Mouse (Mus musculus): Measurements from ENCODE around the gene Soga1.

Soga1 gene

GRCm38 (mm10) chr2:157039900-157040648, 39.0 kb downstream of the Soga1 start:
- in situ Hi-C loops (cut with MboI, MseI), result no loop called here

- in situ Hi-C loops (cut with MboI, MseI), result no loop called here
Observed at GRCm38 (mm10) chr2:157037303-157037702, 41.8 kb downstream of the Soga1 start.

- in situ Hi-C loops (cut with MboI, MseI), result no loop called here
Observed at GRCm38 (mm10) chr2:157036400-157036799, 42.7 kb downstream of the Soga1 start.

GRCm38 (mm10) chr2:157035371-157035770, 43.7 kb downstream of the Soga1 start:
- in situ Hi-C loops (cut with MboI, MseI), result no loop called here

- in situ Hi-C loops (cut with MboI, MseI), result no loop called here
Observed at GRCm38 (mm10) chr2:157030804-157031203, 48.2 kb downstream of the Soga1 start.

- in situ Hi-C loops (cut with MboI, MseI), result no loop called here
Observed at GRCm38 (mm10) chr2:157028261-157028660, 50.8 kb downstream of the Soga1 start.

GRCm38 (mm10) chr2:157027106-157028008, 51.7 kb downstream of the Soga1 start:
- in situ Hi-C loops (cut with MboI, MseI), result no loop called here

- in situ Hi-C loops (cut with MboI, MseI), result no loop called here
Observed at GRCm38 (mm10) chr2:157021156-157021555, 57.9 kb downstream of the Soga1 start.

- in situ Hi-C loops (cut with MboI, MseI), result loop anchor here (5.0 kb wide), 1 partner anchor 82 kb away; no protein-coding TSS in a partner anchor
Observed at GRCm38 (mm10) chr2:157019228-157019627, 59.8 kb downstream of the Soga1 start.

- in situ Hi-C loops (cut with MboI, MseI), result loop anchor here (5.0 kb wide), 1 partner anchor 79 kb away; no protein-coding TSS in a partner anchor
Observed at GRCm38 (mm10) chr2:157016529-157017270, 62.4 kb downstream of the Soga1 start.

GRCm38 (mm10) chr2:157012341-157012740, 66.7 kb downstream of the Soga1 start:
- in situ Hi-C loops (cut with MboI, MseI), result no loop called here

- in situ Hi-C loops (cut with MboI, MseI), result no loop called here
Observed at GRCm38 (mm10) chr2:157010634-157011310, 68.3 kb downstream of the Soga1 start.

- in situ Hi-C loops (cut with MboI, MseI), result no loop called here
Observed at GRCm38 (mm10) chr2:157010121-157010520, 68.9 kb downstream of the Soga1 start.

- in situ Hi-C loops (cut with MboI, MseI), result no loop called here
Observed at GRCm38 (mm10) chr2:157008509-157008908, 70.5 kb downstream of the Soga1 start.

- in situ Hi-C loops (cut with MboI, MseI), result no loop called here
Observed at GRCm38 (mm10) chr2:157007234-157007596, 71.8 kb downstream of the Soga1 start.

GRCm38 (mm10) chr2:157006511-157007233, 72.4 kb downstream of the Soga1 start, which contains the start of gene Dsn1:
Dsn1 (minus strand) TSS chr2:157007154.
- in situ Hi-C loops (cut with MboI, MseI), result no loop called here

GRCm38 (mm10) chr2:157002321-157002720, 76.7 kb downstream of the Soga1 start:
- in situ Hi-C loops (cut with MboI, MseI), result no loop called here

- in situ Hi-C loops (cut with MboI, MseI), result no loop called here
Observed at GRCm38 (mm10) chr2:156998263-156998662, 80.8 kb downstream of the Soga1 start.

- in situ Hi-C loops (cut with MboI, MseI), result no loop called here
Observed at GRCm38 (mm10) chr2:156996576-156996975, 82.5 kb downstream of the Soga1 start.

GRCm38 (mm10) chr2:156991470-156992319, 87.4 kb downstream of the Soga1 start, which contains the start of gene Ndrg3:
Ndrg3 (minus strand) TSS chr2:156992056.
- in situ Hi-C loops (cut with MboI, MseI), result no loop called here
